Mouse (Mus musculus) kidney, adult 9 months (tissue): Measurements from ENCODE around the gene Ndufb8.

ENCODE experiments used
- DNase-seq: peaks from one replicate; pipeline ENCODE4 v3.0.0; 2022

The Ndufb8 gene

DNA sequence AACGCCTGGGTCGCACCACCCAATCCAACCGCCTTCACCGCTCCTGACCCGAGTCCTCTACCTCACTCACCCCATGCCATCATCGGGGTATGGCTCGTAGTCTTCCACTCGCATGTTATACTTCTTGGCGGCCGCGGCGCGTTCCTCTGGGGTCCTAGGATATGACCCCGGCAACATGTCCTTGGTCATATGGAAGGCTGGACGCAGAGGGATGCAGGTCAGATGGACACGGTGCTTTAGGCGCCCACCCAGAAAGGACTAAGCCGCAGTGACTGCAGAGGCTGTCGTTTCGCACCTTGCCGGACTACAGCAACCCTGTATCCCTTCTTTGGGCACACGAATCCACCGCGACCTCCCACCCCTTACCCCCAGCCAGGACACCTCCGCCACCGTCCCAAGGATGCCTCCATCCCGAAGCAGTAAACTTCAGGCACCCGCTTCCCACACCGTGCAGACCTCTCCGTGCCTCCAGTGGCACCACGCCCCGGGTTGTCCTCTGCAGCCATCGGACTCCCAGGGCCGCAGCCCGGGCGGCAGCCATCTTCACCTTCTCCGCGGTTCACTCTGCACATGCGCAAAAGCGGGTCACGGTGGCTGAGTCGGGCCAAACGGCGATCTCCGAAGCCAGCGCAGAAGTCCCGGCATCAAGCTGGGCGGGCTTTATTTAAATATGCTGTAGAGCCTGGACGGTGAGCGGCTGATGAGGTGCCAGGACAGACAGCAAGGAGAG lies at the start of gene Ndufb8:
TSS of gene Ndufb8 (minus strand) at position 580 of the 730 bp plus-strand sequence.
- DNase-seq: peak; percentile 96

DNA sequence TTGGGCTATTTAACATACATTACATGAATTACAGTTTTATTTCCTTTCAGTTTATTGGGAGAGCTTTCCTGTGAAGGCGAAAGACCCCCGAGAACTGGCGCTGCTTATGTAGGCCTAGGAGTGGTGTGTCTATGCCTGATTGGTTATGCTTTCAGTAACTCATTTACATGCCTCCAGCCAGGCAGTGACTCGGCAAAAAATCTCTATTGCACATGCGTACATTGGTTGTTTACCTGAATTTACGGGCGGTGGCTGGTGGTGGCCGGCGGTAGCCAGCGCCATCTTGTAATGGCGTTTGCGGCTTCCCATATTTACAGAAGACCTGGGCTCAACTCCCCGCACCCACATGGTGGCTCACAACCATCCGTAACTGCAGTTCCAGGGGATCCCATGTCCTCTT lies 38.9 kb upstream of the Ndufb8 start:
- no peak for DNase-seq

GRCm38 (mm10) chr19:44591638-44592037 lies 36.4 kb upstream of the Ndufb8 start:
- no peak for DNase-seq

DNA sequence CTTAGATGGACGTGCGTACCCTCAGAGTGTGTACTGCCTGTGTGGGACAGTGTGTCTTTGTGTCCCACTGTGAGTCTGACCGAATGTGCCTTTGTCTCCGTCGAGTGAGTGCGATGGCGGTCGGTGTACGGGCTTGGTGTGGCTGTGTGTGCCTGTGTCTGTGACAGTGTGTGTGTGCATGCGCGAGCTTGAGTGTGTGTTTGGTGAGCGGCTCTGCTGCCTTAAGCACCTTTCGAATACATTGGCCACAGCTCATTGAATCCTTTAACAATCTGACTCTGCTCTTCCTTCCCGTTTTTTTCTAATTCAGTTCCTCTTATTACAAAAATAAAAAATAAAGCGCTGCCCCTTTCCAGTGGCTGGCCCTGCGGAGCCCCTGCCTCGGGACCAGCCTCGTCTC lies 35.8 kb upstream of the Ndufb8 start:
- DNase-seq: no peak

DNA sequence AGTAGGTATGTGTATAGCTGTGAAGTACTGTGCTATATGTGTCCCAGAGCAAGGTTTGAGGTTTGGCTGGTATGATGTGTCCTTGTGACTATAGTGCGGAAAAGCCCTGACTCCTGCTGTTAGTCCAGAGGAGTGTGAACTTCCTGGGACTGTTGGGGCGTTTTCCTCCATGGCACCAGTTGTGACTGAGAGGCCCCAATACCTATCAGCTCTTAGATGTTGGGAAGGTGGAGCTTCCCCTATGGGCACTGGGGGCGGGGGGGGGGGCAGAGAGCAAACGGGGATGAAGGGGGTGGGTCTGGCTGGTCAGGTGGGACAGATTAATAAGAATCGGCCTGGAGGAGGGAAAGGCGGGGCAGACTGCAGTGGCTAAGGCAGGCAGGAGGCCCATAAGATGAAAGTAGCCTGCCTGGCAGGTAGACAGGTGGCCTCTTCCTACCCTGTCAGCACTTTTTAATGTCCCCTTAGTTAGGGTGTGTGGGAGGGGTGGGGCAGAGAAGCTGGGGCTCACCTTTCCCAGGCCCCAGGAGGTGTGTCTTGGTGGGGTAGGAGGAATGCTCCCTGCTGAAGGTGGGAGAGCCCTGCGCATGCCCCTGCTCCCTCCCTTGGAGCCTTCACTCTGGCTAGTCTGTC lies 34.5 kb upstream of the Ndufb8 start:
- DNase-seq: no peak

DNA sequence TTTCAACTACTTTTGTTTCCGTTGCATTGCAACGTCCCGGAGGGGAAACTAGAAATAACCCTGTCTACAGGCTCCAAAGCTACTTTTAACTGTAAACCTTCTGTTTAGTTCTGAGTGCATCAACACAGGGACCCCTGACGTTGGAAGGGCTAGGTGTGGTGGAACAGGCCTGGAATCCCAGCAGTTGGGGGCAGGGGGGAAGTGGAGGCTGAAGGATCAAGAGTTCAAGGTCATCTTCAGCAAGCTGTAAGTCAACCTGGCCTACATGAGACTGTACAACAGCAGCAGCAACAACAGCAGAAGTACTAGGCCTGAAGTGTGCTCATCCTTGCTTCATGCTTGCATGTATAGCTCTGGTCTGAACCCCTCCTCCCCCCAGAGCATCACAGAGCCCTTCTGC lies 32.8 kb upstream of the Ndufb8 start:
- no peak for DNase-seq

GRCm38 (mm10) chr19:44582638-44583309 lies 27.5 kb upstream of the Ndufb8 start:
- DNase-seq: peak; percentile 95

DNA sequence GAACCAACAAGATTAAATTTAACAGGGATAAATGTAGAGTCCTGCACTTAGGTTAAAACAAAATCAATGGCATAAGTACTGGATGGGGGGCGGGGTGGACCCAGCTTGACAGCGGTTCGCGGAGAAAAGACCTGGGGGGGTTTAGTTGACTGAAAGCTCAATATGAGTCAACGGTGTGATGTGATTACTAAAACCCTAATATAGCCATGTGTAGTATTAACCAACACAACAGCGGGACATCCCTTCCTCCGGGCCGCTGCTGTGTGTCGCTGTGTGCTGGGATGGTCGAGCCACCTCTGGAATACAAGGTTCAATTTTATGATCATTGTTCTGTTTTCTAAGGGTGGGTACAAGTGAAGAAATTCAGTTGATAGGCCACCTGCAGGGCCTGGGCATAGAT lies 26.9 kb upstream of the Ndufb8 start:
- no peak for DNase-seq

DNA sequence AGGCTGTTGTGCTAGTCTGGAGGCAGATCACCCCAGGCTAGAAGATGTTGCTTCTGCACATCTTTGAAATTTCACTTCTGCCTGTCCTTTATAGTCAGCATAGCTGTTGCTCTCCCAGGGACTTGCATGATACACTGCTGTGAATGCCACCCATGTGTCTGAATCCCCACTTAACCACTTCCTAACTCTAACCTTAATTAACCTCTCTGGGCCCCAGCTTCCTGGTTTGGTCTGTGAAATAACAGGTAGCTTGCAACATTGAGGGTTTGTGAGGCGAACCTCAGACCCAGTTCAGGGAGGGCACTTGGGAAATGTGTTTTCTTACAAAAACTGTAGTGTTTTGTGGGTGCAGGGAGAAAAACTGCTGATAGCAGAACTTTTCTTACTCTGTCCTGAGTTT lies 22.8 kb upstream of the Ndufb8 start:
- DNase-seq: no peak

DNA sequence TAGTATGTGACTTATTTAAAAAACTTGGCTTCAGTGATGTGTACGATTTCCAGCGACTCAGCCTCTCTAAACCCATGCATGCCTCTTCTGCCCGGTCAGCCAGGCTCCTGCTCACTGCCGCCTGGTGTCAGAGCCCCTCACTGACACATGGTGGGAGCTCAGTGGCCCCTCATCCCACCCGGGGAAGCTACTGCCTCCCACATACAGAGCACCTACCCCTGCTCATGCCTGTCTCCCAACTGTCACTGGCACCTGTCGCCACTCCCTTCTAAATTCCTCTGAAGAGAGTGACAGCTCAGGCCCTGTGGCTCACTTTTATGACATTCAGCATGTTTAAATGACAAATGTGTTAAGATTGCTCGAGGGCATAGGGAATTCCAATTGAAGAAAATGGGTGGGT lies 21.0 kb upstream of the Ndufb8 start:
- DNase-seq: no peak

DNA sequence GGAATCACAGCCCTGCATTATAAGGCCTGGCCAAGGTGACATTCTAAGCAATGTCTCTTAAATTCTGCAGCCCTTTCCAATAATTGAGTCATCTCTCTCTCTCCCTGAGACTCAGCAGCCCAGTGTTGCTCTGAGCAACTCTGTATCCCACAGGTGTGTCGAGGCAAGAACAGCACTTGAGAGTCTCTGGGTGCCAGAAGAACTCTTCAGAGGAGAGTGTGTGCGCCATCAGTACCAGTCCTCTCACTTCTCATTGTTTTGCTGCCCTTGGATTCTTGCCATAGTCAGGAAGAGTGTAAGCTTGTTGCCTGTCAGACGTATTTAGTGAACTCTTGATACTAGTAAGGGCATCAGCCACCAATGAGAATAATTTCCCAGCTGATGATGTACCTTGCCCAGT lies 12.5 kb upstream of the Ndufb8 start:
- DNase-seq: peak; percentile 40

DNA sequence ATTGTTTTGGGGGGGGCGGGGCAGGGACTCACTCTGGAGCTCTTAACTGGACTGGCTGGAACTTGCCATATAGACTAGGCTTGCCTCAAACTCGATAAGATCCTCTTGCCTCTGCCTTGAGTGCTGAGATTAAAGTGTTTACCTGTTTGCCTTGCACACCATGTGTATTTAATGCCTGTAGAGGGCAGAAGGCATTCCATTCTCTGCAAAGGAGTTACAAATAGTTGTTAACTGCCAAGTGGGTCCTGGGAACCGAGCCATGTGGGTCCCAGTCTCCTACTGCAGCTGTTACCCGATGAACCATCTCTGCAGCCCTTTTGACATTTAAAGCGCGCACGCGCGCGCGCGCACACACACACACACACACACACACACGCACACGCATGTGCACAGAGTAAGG lies 8.8 kb upstream of the Ndufb8 start:
- DNase-seq: no peak

GRCm38 (mm10) chr19:44562652-44563206 lies 7.5 kb upstream of the Ndufb8 start, which contains the start of gene Hif1an:
Gene Hif1an (plus strand): TSS chr19:44562850.
- DNase-seq: peak; percentile 98

DNA sequence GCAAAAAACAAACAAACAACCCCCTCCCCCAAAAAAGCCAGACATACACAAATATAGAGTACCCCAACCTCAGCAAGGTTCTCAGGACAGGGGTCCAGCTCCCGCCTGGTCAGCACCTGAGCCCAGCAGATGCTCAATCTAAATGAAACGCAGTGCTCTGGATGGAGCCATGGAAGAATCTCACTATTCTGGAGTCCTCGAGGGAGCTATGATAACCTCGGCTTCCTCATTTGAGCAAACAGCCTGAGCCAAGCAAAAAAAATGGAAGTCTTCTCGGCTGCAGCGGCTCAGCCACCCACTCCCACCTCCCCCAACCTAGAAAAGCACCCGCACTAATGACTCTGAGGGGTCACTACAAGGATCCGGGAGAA lies 765 bp downstream of the Ndufb8 start:
- peak; percentile 17 for DNase-seq

DNA sequence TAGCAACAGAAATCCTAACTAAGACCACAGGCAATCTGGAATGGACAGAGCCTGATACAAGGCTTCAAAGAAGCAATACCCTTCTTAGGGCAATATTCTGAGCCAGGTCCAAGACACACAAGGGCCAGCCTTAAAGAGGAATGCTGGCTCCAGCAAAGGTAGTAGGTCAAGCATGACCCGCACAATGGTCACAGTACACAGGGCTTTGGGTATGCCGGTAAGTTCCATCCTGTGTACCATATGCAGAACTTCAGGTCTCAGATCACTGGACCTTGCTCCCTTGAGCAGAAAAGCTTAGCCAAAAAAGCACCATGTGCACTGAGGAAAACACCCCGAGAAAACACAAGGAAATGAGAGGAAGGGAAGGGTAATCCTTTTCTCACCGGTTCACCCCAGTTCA lies 2.0 kb downstream of the Ndufb8 start:
- peak; percentile 59 for DNase-seq

DNA sequence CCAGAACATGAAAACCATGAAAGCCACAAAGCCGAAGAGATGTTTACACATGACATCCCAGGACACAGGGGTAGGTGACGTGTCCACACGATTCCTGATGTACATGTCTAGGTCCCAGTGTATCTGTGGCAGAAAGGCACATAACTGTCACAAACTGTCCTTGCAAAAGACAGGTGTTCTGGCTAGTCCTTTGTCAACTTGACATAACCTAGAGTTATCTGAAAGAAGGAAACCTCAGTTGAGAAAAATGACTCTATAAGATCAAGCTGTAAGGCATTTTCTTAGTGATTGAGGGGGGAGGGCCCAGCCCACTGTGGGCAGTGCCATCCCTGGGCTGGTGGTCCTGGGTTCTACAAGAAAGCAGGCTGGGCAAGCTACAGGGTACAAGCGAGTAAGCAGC lies 2.5 kb downstream of the Ndufb8 start, which contains the start of gene Gm20538:
TSS of gene Gm20538 (minus strand) at position 101 of the 400 bp plus-strand sequence.
- DNase-seq: no peak

DNA sequence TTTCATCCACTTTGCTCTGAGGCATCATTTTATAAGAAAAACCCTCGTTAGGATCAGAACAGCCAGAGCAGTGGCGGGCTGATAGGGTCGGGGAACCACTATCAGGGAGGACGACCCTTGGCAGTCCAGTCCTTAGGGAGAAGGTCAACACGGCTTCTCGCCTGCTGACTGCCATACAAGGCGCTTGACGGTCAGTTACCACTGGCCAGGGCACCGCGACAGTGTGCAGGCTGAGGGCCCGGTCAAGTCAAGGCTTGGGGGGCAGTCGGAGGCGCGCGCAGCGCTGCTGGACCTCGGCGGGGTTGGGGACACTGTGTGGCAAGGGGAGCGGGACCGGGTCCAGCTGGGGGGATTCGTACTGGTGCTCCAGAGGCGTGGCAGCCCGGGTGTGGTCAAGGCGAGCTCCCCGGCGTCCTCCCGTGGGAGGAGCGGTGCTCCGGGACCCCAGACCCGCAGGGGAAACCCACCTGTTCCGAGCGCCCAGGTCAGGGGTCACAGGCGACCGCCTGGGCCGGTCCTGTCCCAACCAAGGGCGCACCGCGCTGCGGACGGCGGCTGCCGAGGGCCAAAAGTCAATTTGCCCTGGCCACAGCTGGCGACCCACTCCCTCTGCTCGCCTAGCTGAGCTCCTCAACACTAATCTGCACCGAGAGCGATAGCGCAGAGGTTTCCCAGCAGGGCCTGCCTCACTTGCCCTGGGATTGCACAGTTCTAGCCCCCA lies 9.8 kb downstream of the Ndufb8 start, which contains the start of gene Sec31b:
TSS of gene Sec31b (minus strand) at position 544 of the 721 bp plus-strand sequence.
- DNase-seq: peak; percentile 72

GRCm38 (mm10) chr19:44544775-44545174 lies 10.5 kb downstream of the Ndufb8 start:
- DNase-seq: peak; percentile 79

DNA sequence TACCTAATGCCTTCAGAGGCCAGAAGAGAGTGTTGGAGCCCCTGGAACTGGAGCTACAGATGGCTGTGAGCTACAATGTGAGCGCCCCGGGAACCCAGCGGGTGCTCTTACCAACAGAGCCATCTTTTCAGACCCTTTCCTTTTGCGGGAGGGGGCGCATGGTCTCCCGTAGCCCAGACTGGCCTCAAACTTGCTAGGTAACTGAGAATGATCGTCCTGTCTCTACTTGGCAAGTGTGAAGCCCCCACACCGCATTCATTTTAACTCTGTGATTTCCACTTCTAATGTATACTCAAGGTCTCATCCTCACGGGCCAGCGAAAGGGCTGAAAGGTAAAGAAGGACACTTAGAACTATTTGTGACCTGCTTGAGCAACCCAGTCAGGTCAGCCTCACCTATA lies 10.9 kb downstream of the Ndufb8 start:
- no peak for DNase-seq

DNA sequence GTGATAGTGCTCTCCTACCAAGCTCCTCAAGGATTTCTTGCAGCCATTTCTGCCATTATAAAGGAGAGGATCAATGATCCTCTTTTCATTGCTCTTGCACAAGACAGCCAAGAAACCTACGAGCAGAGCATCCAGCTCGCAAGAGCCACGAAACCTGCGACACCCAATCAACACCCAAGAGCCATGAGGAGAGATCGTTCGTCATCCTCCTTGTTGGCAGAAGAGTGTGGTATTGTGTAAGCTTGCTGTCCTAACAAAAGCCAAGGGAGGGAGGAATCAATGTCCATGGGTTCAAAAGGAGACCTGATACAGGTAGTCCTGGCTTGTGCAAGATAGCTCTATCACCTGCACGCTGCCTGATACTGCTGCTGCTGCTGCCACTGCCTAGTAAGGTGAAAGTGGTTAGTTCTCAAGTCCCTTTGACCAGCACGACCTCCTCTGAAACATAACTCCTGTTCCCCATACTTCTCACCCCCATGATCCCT lies 12.5 kb downstream of the Ndufb8 start:
- no peak for DNase-seq

DNA sequence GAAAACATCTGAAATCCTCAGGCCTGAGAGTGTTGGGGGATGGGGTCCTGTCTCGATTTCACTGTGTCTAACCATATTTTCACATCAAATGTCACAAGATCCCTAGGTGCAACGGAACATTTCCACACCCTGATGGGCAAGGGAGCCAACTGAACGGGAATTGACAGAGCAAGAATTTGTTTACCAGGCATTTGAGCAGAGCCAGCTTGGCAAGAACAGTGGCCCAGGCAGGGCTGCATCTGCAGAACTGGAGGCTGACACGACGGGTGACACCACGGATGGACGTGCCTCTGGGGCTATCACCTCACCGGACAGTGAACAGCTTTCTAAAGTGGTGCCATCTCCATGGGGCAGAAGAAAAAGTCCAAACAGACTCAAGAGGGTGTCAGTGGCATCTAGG lies 17.8 kb downstream of the Ndufb8 start:
- DNase-seq: no peak

DNA sequence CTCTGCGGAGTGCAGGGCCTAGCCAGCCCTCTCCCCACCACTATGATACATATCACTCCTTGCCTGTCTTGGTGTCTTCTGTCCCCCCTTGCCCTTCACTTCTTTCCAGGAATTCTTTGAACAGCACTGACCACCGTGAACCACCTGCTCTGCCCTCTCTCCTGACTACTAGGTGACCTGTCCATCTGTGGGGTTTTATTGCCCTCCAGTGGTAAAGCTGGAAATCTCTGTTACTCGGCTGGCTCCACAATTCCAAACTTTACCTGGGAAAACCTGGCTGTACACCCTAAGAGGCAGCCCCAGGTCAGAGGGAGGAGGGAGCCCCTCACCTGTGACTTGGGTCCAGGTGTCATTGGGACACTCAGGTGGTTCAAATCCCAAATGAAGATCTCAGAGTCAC lies 19.9 kb downstream of the Ndufb8 start:
- peak; percentile 29 for DNase-seq

DNA sequence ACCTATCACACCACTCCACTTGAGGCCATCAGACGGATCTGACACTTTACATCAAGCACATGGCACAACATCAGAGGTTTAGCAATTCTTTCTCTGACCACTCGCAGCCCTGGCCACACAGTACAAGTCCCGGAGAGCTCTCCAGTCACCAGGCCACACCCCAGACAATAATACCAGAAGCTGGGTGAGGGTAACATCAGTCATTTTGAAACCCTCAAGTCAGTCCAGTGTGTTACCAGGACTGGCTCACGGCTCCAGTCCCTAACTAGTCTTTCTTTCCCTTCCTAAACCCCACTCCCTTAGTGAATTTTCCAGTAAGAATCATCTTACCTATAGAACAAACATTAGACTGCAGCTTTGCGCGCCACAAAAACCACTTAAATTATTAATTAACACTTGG lies 25.2 kb downstream of the Ndufb8 start:
- no peak for DNase-seq
